ENCODE assay signal across 24 mouse cellular contexts in genomic region chr7:96185411-96185810, GRCm38 (mm10). TPM values are rescaled to one million over a fixed set of nuclear protein-coding genes. Genes with fewer than 3 reads are reported as not detected.
"Had no signal": no experiment of that assay in that cellular context is flagged by ENCODE, and none has a peak within 500 bp of the region (broad histone marks: within the 10 kb centered on the region; RNA-seq: fewer than 3 reads in every experiment).

No protein-coding gene starts in this region.

- H3K4me3 ChIP-seq: heart, adult 2 months; heart, embryonic 13.5 days; heart, embryonic 15.5 days; hindbrain, embryonic 12.5 days; hindbrain, embryonic 15.5 days; layer of hippocampus, adult 2 months; left cerebral cortex, adult 2 months; limb, embryonic 13.5 days; limb, embryonic 15.5 days; liver, embryonic 12.5 days had no signal

- H3K4me1 ChIP-seq: heart, embryonic 13.5 days; heart, embryonic 15.5 days; hindbrain, embryonic 12.5 days; hindbrain, embryonic 15.5 days; limb, embryonic 13.5 days; limb, embryonic 15.5 days; liver, embryonic 12.5 days had no signal

- H3K4me2 ChIP-seq: heart, embryonic 11.5 days; heart, embryonic 13.5 days; heart, embryonic 15.5 days; hindbrain, embryonic 12.5 days; hindbrain, embryonic 15.5 days; limb, embryonic 13.5 days; limb, embryonic 15.5 days; liver, embryonic 12.5 days had no signal

- H3K36me3 ChIP-seq: heart, embryonic 13.5 days; heart, embryonic 15.5 days; hindbrain, embryonic 12.5 days; hindbrain, embryonic 15.5 days; limb, embryonic 13.5 days; limb, embryonic 15.5 days; liver, embryonic 12.5 days had no signal

- H3K27me3 ChIP-seq: heart, embryonic 13.5 days; heart, embryonic 15.5 days; hindbrain, embryonic 12.5 days; hindbrain, embryonic 15.5 days; limb, embryonic 13.5 days; limb, embryonic 15.5 days; liver, embryonic 12.5 days had no signal

- DNase-seq: forebrain, postnatal 0 days; gastrocnemius, postnatal 14 days; gastrocnemius, postnatal 36 days; heart, adult 2 months; heart, postnatal 14 days; heart, postnatal 36 days; kidney, adult 18-20 months; kidney, adult 8-10 months; kidney, postnatal 14 days; kidney, postnatal 36 days had no signal

- ATAC-seq: forebrain, postnatal 0 days; hindbrain, postnatal 0 days; intestine, embryonic 16.5 days; liver, embryonic 12.5 days had no signal

- H3K27ac ChIP-seq: heart, adult 2 months; heart, embryonic 13.5 days; heart, embryonic 15.5 days; hindbrain, embryonic 12.5 days; hindbrain, embryonic 15.5 days; hindbrain, postnatal 0 days; kidney, postnatal 0 days; layer of hippocampus, adult 2 months; left cerebral cortex, adult 2 months; limb, embryonic 13.5 days; limb, embryonic 15.5 days; liver, embryonic 12.5 days had no signal

- H3K9me3 ChIP-seq: heart, embryonic 13.5 days; heart, embryonic 15.5 days; hindbrain, embryonic 12.5 days; hindbrain, embryonic 15.5 days; limb, embryonic 13.5 days; limb, embryonic 15.5 days; liver, embryonic 12.5 days had no signal

- H3K9ac ChIP-seq: forebrain, postnatal 0 days; heart, embryonic 13.5 days; heart, embryonic 15.5 days; hindbrain, embryonic 12.5 days; hindbrain, embryonic 15.5 days; limb, embryonic 13.5 days; limb, embryonic 15.5 days; liver, embryonic 12.5 days had no signal

RNA-seq across cellular contexts. Expression of gene Tenm4, which starts 14.4 kb away (rescaled TPM):
- total RNA-seq: hematopoietic stem cell, adult 5-6 weeks had no signal
